Mouse (Mus musculus) CH12.LX (cell line): Measurements from ENCODE around the gene Mad1l1. TPM values are rescaled to one million over a fixed set of nuclear protein-coding genes. Genes with fewer than 3 reads are reported as not detected.

Source experiments
- DNase-seq: peaks from one replicate; pipeline ENCODE4 v3.0.0-alpha.2; 2013; ENCODE audit errors: extremely low read depth
- H3K27ac ChIP-seq: 2 replicates; pipeline ENCODE4 v1.5.1; 2012; ENCODE audit warnings: low read depth, mild to moderate bottlenecking, control low read depth, moderate library complexity; ENCODE audit not compliant: insufficient read depth
- H3K27me3 ChIP-seq: replicated peaks from 2 replicates; pipeline ENCODE3; 2012; ENCODE audit warnings: inconsistent platforms
- H3K36me3 ChIP-seq, 2 experiments: replicated peaks in 1 of 2; 2 replicates each; pipeline versions ENCODE3 to v1.6.1; 2012; ENCODE audit warnings: inconsistent platforms in 1 of 2, low read length in 1 of 2, mild to moderate bottlenecking in 1 of 2, mixed read lengths in 1 of 2, moderate library complexity in 1 of 2; ENCODE audit not compliant: control insufficient read depth in 1 of 2, insufficient read depth in 1 of 2
- H3K4me1 ChIP-seq, 2 experiments: 2 replicates each; pipeline ENCODE4 v1.6.1; 2012; ENCODE audit warnings: inconsistent platforms in 1 of 2, moderate library complexity in 1 of 2; ENCODE audit not compliant: insufficient read depth in 2 of 2, control insufficient read depth in 1 of 2
- H3K4me2 ChIP-seq: 2 replicates; pipeline ENCODE4 v1.6.1; 2012; ENCODE audit warnings: low read depth, mild to moderate bottlenecking, control low read depth; ENCODE audit not compliant: poor library complexity, insufficient read depth, severe bottlenecking
- H3K4me3 ChIP-seq, 3 experiments: fragments of 150-350 bp in 1 of 3; sonication (generic) in 1 of 3; replicated peaks in 1 of 3; 2 replicates each; pipeline versions ENCODE3 to v1.5.1; 2011 to 2012; ENCODE audit warnings: low read depth in 2 of 3, low read length in 2 of 3, mild to moderate bottlenecking in 2 of 3, moderate library complexity in 2 of 3, control low read depth in 1 of 3, improper control_type of control experiment in 1 of 3, inconsistent platforms in 1 of 3, mixed read lengths in 1 of 3; ENCODE audit not compliant: poor library complexity in 1 of 3
- H3K79me2 ChIP-seq: replicated peaks from 2 replicates; pipeline ENCODE4 v1.6.1; 2012; ENCODE audit warnings: mild to moderate bottlenecking, moderate library complexity; ENCODE audit not compliant: control insufficient read depth, poor library complexity, insufficient read depth, severe bottlenecking; ENCODE audit errors: extremely low read depth
- H3K9ac ChIP-seq: 2 replicates; pipeline ENCODE4 v1.6.1; 2012; ENCODE audit warnings: low read depth, mild to moderate bottlenecking, control low read depth, moderate library complexity; ENCODE audit not compliant: insufficient read depth
- H3K9me3 ChIP-seq: replicated peaks from 2 replicates; pipeline ENCODE3; 2012; ENCODE audit warnings: low read length, inconsistent platforms, mixed read lengths
- CTCF ChIP-seq, 2 experiments: IDR thresholded peaks in 1 of 2; conservative IDR thresholded peaks in 1 of 2; 2 replicates each; pipeline ENCODE4 v1.5.1; 2011 to 2012; ENCODE audit warnings: low read depth in 2 of 2, low read length in 2 of 2, improper control_type of control experiment in 1 of 2, inconsistent platforms in 1 of 2, mild to moderate bottlenecking in 1 of 2, moderate library complexity in 1 of 2
- E2F4 ChIP-seq: IDR thresholded peaks from 2 replicates; pipeline ENCODE4 v1.6.1; 2011; ENCODE audit warnings: low read depth, low read length, improper control_type of control experiment; ENCODE audit not compliant: insufficient replicate concordance
- ELF1 ChIP-seq: IDR thresholded peaks from 2 replicates; pipeline ENCODE4 v1.6.1; 2014; ENCODE audit warnings: low read depth, mild to moderate bottlenecking, inconsistent platforms, low read length, improper control_type of control experiment
- EP300 ChIP-seq: IDR thresholded peaks from 2 replicates; pipeline ENCODE4 v1.6.1; 2011; ENCODE audit warnings: low read length, improper control_type of control experiment
- ETS1 ChIP-seq: conservative IDR thresholded peaks from 2 replicates; pipeline ENCODE4 v1.6.1; 2012; ENCODE audit warnings: low read depth, mild to moderate bottlenecking, inconsistent platforms, low read length, improper control_type of control experiment, moderate library complexity
- GABPA ChIP-seq: IDR thresholded peaks from 2 replicates; pipeline ENCODE4 v1.6.1; 2012; ENCODE audit warnings: low read depth, low read length, improper control_type of control experiment, inconsistent platforms; ENCODE audit not compliant: insufficient replicate concordance
- HCFC1 ChIP-seq: IDR thresholded peaks from 2 replicates; pipeline ENCODE4 v1.6.1; 2012; ENCODE audit warnings: low read depth, mild to moderate bottlenecking, inconsistent platforms, low read length, improper control_type of control experiment
- IRF4 ChIP-seq: IDR thresholded peaks from 2 replicates; pipeline ENCODE4 v1.6.1; 2014; ENCODE audit warnings: low read depth, mild to moderate bottlenecking, inconsistent platforms, low read length, improper control_type of control experiment
- JUN ChIP-seq: IDR thresholded peaks from 2 replicates; pipeline ENCODE4 v1.6.1; 2011; ENCODE audit warnings: low read depth, mild to moderate bottlenecking, low read length, improper control_type of control experiment, moderate library complexity; ENCODE audit not compliant: insufficient read depth
- JUND ChIP-seq: conservative IDR thresholded peaks from 2 replicates; pipeline ENCODE4 v1.6.1; 2011; ENCODE audit warnings: low read depth, low read length, improper control_type of control experiment
- KAT2A ChIP-seq: IDR thresholded peaks from 2 replicates; pipeline ENCODE4 v1.6.1; 2012; ENCODE audit warnings: low read length, improper control_type of control experiment, inconsistent platforms; ENCODE audit not compliant: insufficient replicate concordance
- MAFK ChIP-seq: IDR thresholded peaks from 2 replicates; pipeline ENCODE4 v1.6.1; 2011; ENCODE audit warnings: low read length, improper control_type of control experiment; ENCODE audit not compliant: insufficient replicate concordance
- MAX ChIP-seq: IDR thresholded peaks from 2 replicates; pipeline ENCODE4 v1.6.1; 2011; ENCODE audit warnings: low read length, improper control_type of control experiment
- MAZ ChIP-seq: IDR thresholded peaks from 2 replicates; pipeline ENCODE4 v1.6.1; 2012; ENCODE audit warnings: low read depth, mild to moderate bottlenecking, inconsistent platforms, low read length, improper control_type of control experiment, moderate library complexity
- MEF2A ChIP-seq: IDR thresholded peaks from 2 replicates; pipeline ENCODE4 v1.6.1; 2014; ENCODE audit warnings: low read depth, mild to moderate bottlenecking, inconsistent platforms, low read length, improper control_type of control experiment, borderline replicate concordance
- MXI1 ChIP-seq: IDR thresholded peaks from 2 replicates; pipeline ENCODE4 v1.6.1; 2011; ENCODE audit warnings: mild to moderate bottlenecking, low read depth, low read length, improper control_type of control experiment
- MYC ChIP-seq: IDR thresholded peaks from 2 replicates; pipeline ENCODE4 v1.6.1; 2011; ENCODE audit warnings: low read depth, mild to moderate bottlenecking, improper control_type of control experiment, low read length
- NRF1 ChIP-seq: IDR thresholded peaks from 2 replicates; pipeline ENCODE4 v1.6.1; 2014; ENCODE audit warnings: low read depth, mild to moderate bottlenecking, inconsistent platforms, low read length, improper control_type of control experiment, moderate library complexity
- PAX5 ChIP-seq: IDR thresholded peaks from 2 replicates; pipeline ENCODE4 v1.6.1; 2012; ENCODE audit warnings: low read length, inconsistent platforms, mixed read lengths
- RAD21 ChIP-seq: IDR thresholded peaks from 2 replicates; pipeline ENCODE4 v1.6.1; 2011; ENCODE audit warnings: low read depth, mild to moderate bottlenecking, low read length, improper control_type of control experiment, moderate library complexity
- SIN3A ChIP-seq: IDR thresholded peaks from 2 replicates; pipeline ENCODE4 v1.6.1; 2012; ENCODE audit warnings: low read length, improper control_type of control experiment, inconsistent platforms
- SMC3 ChIP-seq: IDR thresholded peaks from 2 replicates; pipeline ENCODE4 v1.6.1; 2011; ENCODE audit warnings: low read depth, low read length, improper control_type of control experiment
- TBP ChIP-seq: conservative IDR thresholded peaks from 2 replicates; pipeline ENCODE4 v1.6.1; 2011; ENCODE audit warnings: low read depth, low read length, improper control_type of control experiment
- TCF12 ChIP-seq: IDR thresholded peaks from 2 replicates; pipeline ENCODE4 v1.6.1; 2014; ENCODE audit warnings: low read depth, mild to moderate bottlenecking, inconsistent platforms, low read length, improper control_type of control experiment
- UBTF ChIP-seq: IDR thresholded peaks from 2 replicates; pipeline ENCODE4 v1.6.1; 2012; ENCODE audit warnings: low read depth, mild to moderate bottlenecking, inconsistent platforms, low read length, improper control_type of control experiment, moderate library complexity
- USF1 ChIP-seq: IDR thresholded peaks from 2 replicates; pipeline ENCODE4 v1.6.1; 2014; ENCODE audit warnings: low read depth, mild to moderate bottlenecking, inconsistent platforms, low read length, improper control_type of control experiment
- USF2 ChIP-seq: conservative IDR thresholded peaks from 2 replicates; pipeline ENCODE4 v1.6.1; 2011; ENCODE audit warnings: low read depth, low read length, improper control_type of control experiment
- ZC3H11A ChIP-seq: IDR thresholded peaks from 2 replicates; pipeline ENCODE4 v1.6.1; 2012; ENCODE audit warnings: low read depth, mild to moderate bottlenecking, inconsistent platforms, low read length, improper control_type of control experiment
- ZKSCAN1 ChIP-seq: IDR thresholded peaks from 2 replicates; pipeline ENCODE4 v1.6.1; 2012; ENCODE audit warnings: low read depth, inconsistent platforms, low read length, improper control_type of control experiment, borderline replicate concordance
- ZMIZ1 ChIP-seq: IDR thresholded peaks from 2 replicates; pipeline ENCODE4 v1.6.1; 2012; ENCODE audit warnings: low read depth, mild to moderate bottlenecking, inconsistent platforms, low read length, improper control_type of control experiment
- ZNF384 ChIP-seq: IDR thresholded peaks from 2 replicates; pipeline ENCODE4 v1.6.1; 2012; ENCODE audit warnings: low read depth, low read length, improper control_type of control experiment, inconsistent platforms
- dilution Hi-C: fragments of 300-500 bp; cut with MboI; formaldehyde crosslinking; loops from 2 replicates; pipeline ENCODE4 v1.14.3; 2020; ENCODE audit warnings: low sequenced_read_pairs; ENCODE audit not compliant: extremely low pct_unique_long_range_greater_than_20kb, extremely low pct_ligation_motif_present
- in situ Hi-C: fragments of 300-500 bp; cut with MboI; formaldehyde crosslinking; loops from 3 replicates; pipeline ENCODE4 v1.14.3; 2019; ENCODE audit warnings: low sequenced_read_pairs, low pct_ligation_motif_present, low pct_unique_long_range_greater_than_20kb, mixed read lengths
- polyA plus RNA-seq: library from polyadenylated mRNA; unstranded; fragments of >175 nt; gene quantifications from 2 replicates; pipeline ENCODE4 v1.2.1, GENCODE M21; 2012; ENCODE audit warnings: low read depth; ENCODE audit not compliant: insufficient read length
- total RNA-seq, 2 experiments: library from RNA; depleted of rRNA; stranded (reverse); fragments of 300-350 nt in 1 of 2; fragments of >200 nt in 1 of 2; gene quantifications; 2 replicates each; pipeline ENCODE4 v1.2.3; 2012 to 2014

Mad1l1 gene
- total and polyA plus RNA-seq, 3 experiments, result 24.8 to 45.6 (median 28.9) TPM

- Histone ChIP-seq H3K36me3 (peaks cover 38 to 74% of the 10 kb centered on the region in 2 experiments), H3K27ac (no peak overlapping the region), H3K4me1 (peaks cover 3 to 13% of the 10 kb centered on the region in 2 experiments), H3K79me2 (no peaks in the 10 kb centered on the region), H3K4me2 (no peak overlapping the region), H3K27me3 (no peaks in the 10 kb centered on the region), H3K9ac (no peak overlapping the region), H3K9me3 (peaks cover 6% of the 10 kb centered on the region), H3K4me3 (no peak overlapping the region)
- TF ChIP-seq CTCF (conservative IDR thresholded peaks at IDR 0.05 in 1 of 2, IDR thresholded peaks at IDR 0.05 in 1 of 2; ENCODE audit: low read depth in 2 of 2, low read length in 2 of 2) (peak; percentile 65 to 97), SMC3 (peak; percentile 45), E2F4 (no peak), RAD21 (peak; percentile 25), ETS1 (no peak), MAFK (no peak)
- peak; percentile 44 for DNase-seq
- in situ Hi-C loops, result loop anchor here (5.0 kb wide), 1 partner anchor 56 kb away; no protein-coding TSS in a partner anchor
- dilution Hi-C loops, result no loop called here
These were observed 15.3 kb upstream of the Mad1l1 start for GRCm38 (mm10) chr5:140336680-140337079.

GRCm38 (mm10) chr5:140333631-140334030, 12.3 kb upstream of the Mad1l1 start:
- peaks cover 3% of the 10 kb centered on the region for H3K9me3 ChIP-seq
- in situ Hi-C loops, result no loop called here
- H3K4me2 ChIP-seq, result no peak overlapping the region
- peak; percentile 69 for DNase-seq
- dilution Hi-C loops, result no loop called here
- no peak overlapping the region for H3K27ac ChIP-seq
- no peak overlapping the region for H3K4me3 ChIP-seq
- peaks cover 8 to 23% of the 10 kb centered on the region in 2 experiments for H3K4me1 ChIP-seq
- H3K27me3 ChIP-seq, result no peaks in the 10 kb centered on the region
- no peaks in the 10 kb centered on the region for H3K79me2 ChIP-seq
- H3K9ac ChIP-seq, result no peak overlapping the region
- H3K36me3 ChIP-seq, result peaks cover 26 to 66% of the 10 kb centered on the region in 2 experiments
- TF ChIP-seq CTCF (conservative IDR thresholded peaks at IDR 0.05 in 1 of 2, IDR thresholded peaks at IDR 0.05 in 1 of 2; ENCODE audit: low read depth in 2 of 2, low read length in 2 of 2), result peak in 1 of 2 experiments; percentile 78; a peak in 2 of 4 replicates
- TF ChIP-seq USF1, result no peak
- no peak for TF ChIP-seq TCF12
- TF ChIP-seq RAD21, result peak; percentile 41
- no peak for TF ChIP-seq ZNF384
- TF ChIP-seq JUN, result no peak
- no peak for TF ChIP-seq MEF2A
- TF ChIP-seq MAZ, result no peak
- no peak for TF ChIP-seq UBTF
- TF ChIP-seq IRF4, result no peak
- no peak for TF ChIP-seq USF2
- TF ChIP-seq SIN3A, result no peak
- TF ChIP-seq MAFK, result no peak
- no peak for TF ChIP-seq EP300
- no peak for TF ChIP-seq TBP
- TF ChIP-seq MXI1, result no peak
- TF ChIP-seq GABPA, result no peak
- 0 out of 2 replicates have a peak, but pooled peaks have one; percentile 4 for TF ChIP-seq ZC3H11A
- TF ChIP-seq MYC, result peak; percentile 91
- no peak for TF ChIP-seq ZMIZ1
- TF ChIP-seq HCFC1, result no peak
- TF ChIP-seq KAT2A, result no peak
- no peak for TF ChIP-seq ZKSCAN1
- no peak for TF ChIP-seq ELF1
- peak; percentile 52 for TF ChIP-seq SMC3
- TF ChIP-seq NRF1, result no peak
- no peak for TF ChIP-seq E2F4
- TF ChIP-seq MAX, result 0 out of 2 replicates have a peak, but pooled peaks have one; percentile 38
- TF ChIP-seq JUND, result no peak
- TF ChIP-seq ETS1, result no peak
- no peak for TF ChIP-seq PAX5
